Mouse (Mus musculus): ENCODE results near the gene Tal1.

- TF ChIP-seq CTCF (conservative IDR thresholded peaks at IDR 0.05; ENCODE audit: low read length) = no peak
- TF ChIP-seq NANOG (IDR thresholded peaks at IDR 0.05; ENCODE audit: borderline replicate concordance, low read length) = no peak
- TF ChIP-seq POU5F1 (IDR thresholded peaks at IDR 0.05; ENCODE audit: borderline replicate concordance, low read length) = no peak
These were observed 37.2 kb downstream of the Tal1 start for GRCm38 (mm10) chr4:115093331-115093864.
